Mouse (Mus musculus): ENCODE measurements around the gene Pcgf6. TPM values are rescaled to one million over a fixed set of nuclear protein-coding genes. Genes with fewer than 3 reads are reported as not detected.
A peak's percentile ranks its signal among the peaks of the same experiment; 100 is the strongest.
"Not testable (repeated sequence)": the region's sequence is repeated elsewhere in the genome, so short reads cannot be mapped to it uniquely, and the experiment has no call there.

Gene Pcgf6
- polyA plus RNA-seq, 1 experiment from 2014 or later = 26.8 TPM

DNA sequence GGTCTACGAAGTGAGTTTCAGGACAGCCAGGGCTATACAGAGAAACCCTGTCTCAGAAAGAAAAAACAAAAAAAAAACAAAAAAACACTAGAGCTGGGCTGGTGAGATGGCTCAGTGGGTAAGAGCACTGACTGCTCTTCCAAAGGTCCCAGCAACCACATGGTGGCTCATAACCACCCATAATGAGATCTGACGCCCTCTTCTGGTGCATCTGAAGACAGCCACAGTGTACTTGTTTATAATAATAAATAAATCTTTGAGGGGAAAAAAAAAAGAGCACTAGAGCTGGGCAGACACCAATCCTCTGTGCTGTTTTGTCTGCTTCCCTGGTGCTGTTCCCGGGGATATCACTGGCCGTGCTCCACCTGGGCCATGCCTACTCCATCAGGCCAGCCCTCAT is 58.4 kb downstream of the Pcgf6 start:
- not testable (repeated sequence) for H3K27me3 ChIP-seq (replicated peaks; ENCODE audit: control insufficient read depth, insufficient read depth, low read length); H3K36me3 ChIP-seq (ENCODE audit: control insufficient read depth, insufficient read depth, low read length); H3K4me3 ChIP-seq (ENCODE audit: low read length); ATAC-seq; H3K9me3 ChIP-seq (ENCODE audit: control insufficient read depth, low read length); H3K4me2 ChIP-seq (ENCODE audit: low read length); H3K9ac ChIP-seq (ENCODE audit: low read depth, low read length); H3K4me1 ChIP-seq (ENCODE audit: control insufficient read depth, insufficient read depth, low read depth, low read length); H3K27ac ChIP-seq (ENCODE audit: low read depth, low read length)
- WGBS = 73% methylated on average over 4 of the region's 4 CpGs

- H3K36me3 ChIP-seq (ENCODE audit: control insufficient read depth, insufficient read depth, low read length) = no peaks in the 10 kb centered on the region
- ATAC-seq = peak; percentile 24; the same call in 1 of the 2 replicates
- no peaks in the 10 kb centered on the region for H3K9me3 ChIP-seq (ENCODE audit: control insufficient read depth, low read length)
- no peak overlapping the region for H3K27ac ChIP-seq (ENCODE audit: low read depth, low read length)
- no peak overlapping the region for H3K9ac ChIP-seq (ENCODE audit: low read depth, low read length)
- no peaks in the 10 kb centered on the region for H3K27me3 ChIP-seq (replicated peaks; ENCODE audit: control insufficient read depth, insufficient read depth, low read length)
- peaks cover 2% of the 10 kb centered on the region; the same call in 1 of the 2 replicates for H3K4me1 ChIP-seq (ENCODE audit: control insufficient read depth, insufficient read depth, low read depth, low read length)
- WGBS = 14% methylated on average over 5 of the region's 5 CpGs
- H3K4me2 ChIP-seq (ENCODE audit: low read length) = no peak overlapping the region
- no peak overlapping the region for H3K4me3 ChIP-seq (ENCODE audit: low read length)
These were observed 59.6 kb downstream of the Pcgf6 start for GRCm38 (mm10) chr19:46991145-46991544.

DNA sequence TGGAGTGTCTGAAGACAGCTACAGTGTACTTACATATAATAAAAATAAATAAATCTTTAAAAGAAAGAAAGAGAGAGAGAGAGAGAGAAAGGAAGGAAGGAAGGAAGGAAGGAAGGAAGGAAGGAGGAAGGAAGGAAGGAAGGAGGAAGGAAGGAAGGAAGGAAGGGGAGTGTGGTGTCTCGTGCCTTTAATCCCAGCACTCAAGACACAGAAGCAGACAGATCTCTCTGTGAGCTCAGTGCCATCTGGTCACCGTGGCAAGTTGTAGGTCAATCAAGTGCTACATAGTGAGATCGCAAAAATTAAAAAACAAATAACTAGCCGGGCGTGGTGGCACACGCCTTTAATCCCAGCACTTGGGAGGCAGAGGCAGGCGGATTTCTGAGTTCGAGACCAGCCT is 60.1 kb downstream of the Pcgf6 start:
- H3K4me2 ChIP-seq (ENCODE audit: low read length); H3K36me3 ChIP-seq (ENCODE audit: control insufficient read depth, insufficient read depth, low read length); H3K27ac ChIP-seq (ENCODE audit: low read depth, low read length); ATAC-seq; H3K4me3 ChIP-seq (ENCODE audit: low read length); H3K9me3 ChIP-seq (ENCODE audit: control insufficient read depth, low read length); H3K27me3 ChIP-seq (replicated peaks; ENCODE audit: control insufficient read depth, insufficient read depth, low read length); H3K9ac ChIP-seq (ENCODE audit: low read depth, low read length); H3K4me1 ChIP-seq (ENCODE audit: control insufficient read depth, insufficient read depth, low read depth, low read length): not testable (repeated sequence)
- WGBS = 80% methylated on average over 8 of the region's 8 CpGs

- H3K36me3 ChIP-seq (ENCODE audit: control insufficient read depth, insufficient read depth, low read length) = no peaks in the 10 kb centered on the region
- no peak for ATAC-seq
- H3K27ac ChIP-seq (ENCODE audit: low read depth, low read length) = no peak overlapping the region
- H3K4me2 ChIP-seq (ENCODE audit: low read length) = no peak overlapping the region
- no peaks in the 10 kb centered on the region for H3K9me3 ChIP-seq (ENCODE audit: control insufficient read depth, low read length)
- H3K9ac ChIP-seq (ENCODE audit: low read depth, low read length) = no peak overlapping the region
- no peaks in the 10 kb centered on the region for H3K27me3 ChIP-seq (replicated peaks; ENCODE audit: control insufficient read depth, insufficient read depth, low read length)
- H3K4me3 ChIP-seq (ENCODE audit: low read length) = no peak overlapping the region
- peaks cover 2% of the 10 kb centered on the region; the same call in 1 of the 2 replicates for H3K4me1 ChIP-seq (ENCODE audit: control insufficient read depth, insufficient read depth, low read depth, low read length)
- 88% methylated on average over 3 of the region's 3 CpGs for WGBS
These were observed 60.6 kb downstream of the Pcgf6 start for GRCm38 (mm10) chr19:46990153-46990518.

DNA sequence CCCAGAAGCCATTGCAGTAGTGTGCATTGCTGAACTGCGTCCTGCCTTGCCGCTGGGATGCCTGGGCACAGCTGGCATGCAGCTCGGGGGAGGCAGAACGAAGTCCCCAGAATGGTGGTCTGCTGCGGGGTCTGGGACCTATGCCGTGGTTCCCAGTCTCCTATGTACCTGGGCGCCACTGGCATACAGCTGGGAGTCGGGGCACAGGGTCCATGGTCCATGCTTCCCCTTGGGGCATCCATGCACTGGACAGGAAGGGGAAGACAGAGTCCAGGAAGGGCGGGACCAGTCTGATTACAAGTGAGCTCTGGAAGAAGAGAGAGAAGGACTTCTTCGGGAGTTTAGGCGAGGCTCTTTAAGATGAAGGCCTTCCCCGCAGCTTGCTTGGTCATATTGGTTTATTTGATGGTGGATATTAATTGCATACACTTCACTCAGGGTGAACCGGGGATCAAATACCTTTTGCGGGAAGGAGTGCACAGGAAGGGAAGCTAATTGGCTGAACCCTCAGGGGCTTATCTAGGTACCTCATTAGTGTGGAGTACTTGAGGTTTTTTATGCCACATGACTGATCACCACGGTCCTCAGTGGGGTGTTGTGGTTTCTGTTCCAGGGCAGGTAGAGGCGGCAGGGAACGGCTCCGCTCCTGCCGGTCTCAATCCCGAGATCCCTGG is 61.1 kb downstream of the Pcgf6 start:
- Histone ChIP-seq H3K36me3 (ENCODE audit: control insufficient read depth, insufficient read depth, low read length) (no peaks in the 10 kb centered on the region), H3K4me3 (ENCODE audit: low read length) (no peak overlapping the region), H3K9me3 (ENCODE audit: control insufficient read depth, low read length) (no peaks in the 10 kb centered on the region), H3K4me1 (ENCODE audit: control insufficient read depth, insufficient read depth, low read depth, low read length) (peaks cover 2% of the 10 kb centered on the region; the same call in 1 of the 2 replicates), H3K27me3 (replicated peaks; ENCODE audit: control insufficient read depth, insufficient read depth, low read length) (no peaks in the 10 kb centered on the region), H3K9ac (ENCODE audit: low read depth, low read length) (no peak overlapping the region), H3K27ac (ENCODE audit: low read depth, low read length) (no peak overlapping the region), H3K4me2 (ENCODE audit: low read length) (no peak overlapping the region)
- no peak for ATAC-seq
- WGBS = 70% methylated on average over 20 of the region's 20 CpGs

- Histone ChIP-seq H3K27me3 (replicated peaks; ENCODE audit: control insufficient read depth, insufficient read depth, low read length) (no peaks in the 10 kb centered on the region), H3K4me3 (ENCODE audit: low read length) (no peak overlapping the region), H3K9ac (ENCODE audit: low read depth, low read length) (no peak overlapping the region), H3K27ac (ENCODE audit: low read depth, low read length) (no peak overlapping the region), H3K9me3 (ENCODE audit: control insufficient read depth, low read length) (no peaks in the 10 kb centered on the region), H3K4me1 (ENCODE audit: control insufficient read depth, insufficient read depth, low read depth, low read length) (peaks cover 2% of the 10 kb centered on the region; the same call in 1 of the 2 replicates), H3K36me3 (ENCODE audit: control insufficient read depth, insufficient read depth, low read length) (no peaks in the 10 kb centered on the region), H3K4me2 (ENCODE audit: low read length) (no peak overlapping the region)
- WGBS = 44% methylated on average over 16 of the region's 16 CpGs
- peak; percentile 22; the same call in 1 of the 2 replicates for ATAC-seq
These were observed 62.2 kb downstream of the Pcgf6 start for GRCm38 (mm10) chr19:46988231-46989087.

DNA sequence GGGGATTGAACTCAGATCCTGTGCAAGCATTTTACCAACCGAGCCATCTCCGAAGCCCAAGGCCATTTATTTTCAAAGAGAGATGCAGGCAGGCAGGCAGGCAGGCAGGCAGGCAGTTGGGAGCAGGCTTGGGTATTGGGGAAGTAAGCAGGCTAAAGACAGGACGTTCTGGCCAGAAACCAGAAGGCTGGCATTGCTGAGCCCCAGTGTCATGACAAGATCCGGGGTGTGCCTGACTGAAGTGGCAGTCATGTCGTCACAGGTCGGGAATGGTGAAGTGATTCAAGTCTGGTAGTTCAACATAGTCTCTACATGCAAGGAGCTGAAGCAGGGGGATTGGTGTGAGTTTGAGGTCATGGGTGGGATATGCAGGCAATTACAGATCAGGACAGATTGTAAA is 63.1 kb downstream of the Pcgf6 start:
- Histone ChIP-seq H3K9ac (ENCODE audit: low read depth, low read length) (no peak overlapping the region), H3K4me3 (ENCODE audit: low read length) (no peak overlapping the region), H3K9me3 (ENCODE audit: control insufficient read depth, low read length) (no peaks in the 10 kb centered on the region), H3K36me3 (ENCODE audit: control insufficient read depth, insufficient read depth, low read length) (no peaks in the 10 kb centered on the region), H3K4me2 (ENCODE audit: low read length) (no peak overlapping the region), H3K27ac (ENCODE audit: low read depth, low read length) (no peak overlapping the region), H3K4me1 (ENCODE audit: control insufficient read depth, insufficient read depth, low read depth, low read length) (peaks cover 2% of the 10 kb centered on the region; the same call in 1 of the 2 replicates), H3K27me3 (replicated peaks; ENCODE audit: control insufficient read depth, insufficient read depth, low read length) (no peaks in the 10 kb centered on the region)
- ATAC-seq = no peak
- WGBS = 83% methylated on average over 6 of the region's 6 CpGs

- no peaks in the 10 kb centered on the region for H3K27me3 ChIP-seq (replicated peaks; ENCODE audit: control insufficient read depth, insufficient read depth, low read length)
- 91% methylated on average over 13 of the region's 13 CpGs for WGBS
- H3K27ac ChIP-seq (ENCODE audit: low read depth, low read length) = no peak overlapping the region
- no peaks in the 10 kb centered on the region for H3K9me3 ChIP-seq (ENCODE audit: control insufficient read depth, low read length)
- no peak for ATAC-seq
- H3K9ac ChIP-seq (ENCODE audit: low read depth, low read length) = no peak overlapping the region
- peaks cover 2% of the 10 kb centered on the region; the same call in 1 of the 2 replicates for H3K4me1 ChIP-seq (ENCODE audit: control insufficient read depth, insufficient read depth, low read depth, low read length)
- no peak overlapping the region for H3K4me3 ChIP-seq (ENCODE audit: low read length)
- H3K36me3 ChIP-seq (ENCODE audit: control insufficient read depth, insufficient read depth, low read length) = no peaks in the 10 kb centered on the region
- no peak overlapping the region for H3K4me2 ChIP-seq (ENCODE audit: low read length)
These were observed 65.7 kb downstream of the Pcgf6 start for GRCm38 (mm10) chr19:46984726-46985622.
